Mouse (Mus musculus): ENCODE measurements around the gene Ptprk. TPM values are rescaled to one million over a fixed set of nuclear protein-coding genes. Genes with fewer than 3 reads are reported as not detected.

Gene Ptprk
- polyA plus RNA-seq, 1 experiment from 2014 or later = 29.4 TPM

- no peaks in the 10 kb centered on the region for H3K4me1 ChIP-seq (ENCODE audit: control insufficient read depth, insufficient read depth, low read depth, low read length)
- ATAC-seq = no peak
- H3K27me3 ChIP-seq (replicated peaks; ENCODE audit: control insufficient read depth, insufficient read depth, low read length) = no peaks in the 10 kb centered on the region
- H3K36me3 ChIP-seq (ENCODE audit: control insufficient read depth, insufficient read depth, low read length) = no peaks in the 10 kb centered on the region
- H3K9me3 ChIP-seq (ENCODE audit: control insufficient read depth, low read length) = no peaks in the 10 kb centered on the region
- no peak overlapping the region for H3K4me2 ChIP-seq (ENCODE audit: low read length)
- 73% methylated on average over 4 of the region's 4 CpGs for WGBS
- no peak overlapping the region for H3K9ac ChIP-seq (ENCODE audit: low read depth, low read length)
- H3K27ac ChIP-seq (ENCODE audit: low read depth, low read length) = no peak overlapping the region
- H3K4me3 ChIP-seq (ENCODE audit: low read length) = no peak overlapping the region
Measured at GRCm38 (mm10) chr10:28270273-28270672, 195.7 kb downstream of the Ptprk start.

- Histone ChIP-seq H3K27me3 (replicated peaks; ENCODE audit: control insufficient read depth, insufficient read depth, low read length) (no peaks in the 10 kb centered on the region), H3K4me3 (ENCODE audit: low read length) (no peak overlapping the region), H3K4me2 (ENCODE audit: low read length) (no peak overlapping the region), H3K9me3 (ENCODE audit: control insufficient read depth, low read length) (no peaks in the 10 kb centered on the region), H3K27ac (ENCODE audit: low read depth, low read length) (no peak overlapping the region), H3K36me3 (ENCODE audit: control insufficient read depth, insufficient read depth, low read length) (no peaks in the 10 kb centered on the region), H3K9ac (ENCODE audit: low read depth, low read length) (no peak overlapping the region), H3K4me1 (ENCODE audit: control insufficient read depth, insufficient read depth, low read depth, low read length) (no peaks in the 10 kb centered on the region)
- ATAC-seq = no peak
- 85% methylated on average over 8 of the region's 8 CpGs for WGBS
Measured at GRCm38 (mm10) chr10:28271729-28272606, 197.3 kb downstream of the Ptprk start.

GRCm38 (mm10) chr10:28278757-28279156 is 204.1 kb downstream of the Ptprk start:
- 100% methylated on average over 2 of the region's 2 CpGs for WGBS
- H3K4me1 ChIP-seq (ENCODE audit: control insufficient read depth, insufficient read depth, low read depth, low read length) = no peaks in the 10 kb centered on the region
- H3K27me3 ChIP-seq (replicated peaks; ENCODE audit: control insufficient read depth, insufficient read depth, low read length) = no peaks in the 10 kb centered on the region
- no peak for ATAC-seq
- no peaks in the 10 kb centered on the region for H3K9me3 ChIP-seq (ENCODE audit: control insufficient read depth, low read length)
- H3K36me3 ChIP-seq (ENCODE audit: control insufficient read depth, insufficient read depth, low read length) = no peaks in the 10 kb centered on the region
- no peak overlapping the region for H3K4me2 ChIP-seq (ENCODE audit: low read length)
- H3K27ac ChIP-seq (ENCODE audit: low read depth, low read length) = no peak overlapping the region
- no peak overlapping the region for H3K9ac ChIP-seq (ENCODE audit: low read depth, low read length)
- no peak overlapping the region for H3K4me3 ChIP-seq (ENCODE audit: low read length)

- no peak for ATAC-seq
- H3K36me3 ChIP-seq (ENCODE audit: control insufficient read depth, insufficient read depth, low read length) = no peaks in the 10 kb centered on the region
- no peaks in the 10 kb centered on the region for H3K4me1 ChIP-seq (ENCODE audit: control insufficient read depth, insufficient read depth, low read depth, low read length)
- H3K9ac ChIP-seq (ENCODE audit: low read depth, low read length) = no peak overlapping the region
- H3K9me3 ChIP-seq (ENCODE audit: control insufficient read depth, low read length) = no peaks in the 10 kb centered on the region
- H3K27ac ChIP-seq (ENCODE audit: low read depth, low read length) = no peak overlapping the region
- H3K4me2 ChIP-seq (ENCODE audit: low read length) = no peak overlapping the region
- 59% methylated on average over 1 of the region's 1 CpGs for WGBS
- no peaks in the 10 kb centered on the region for H3K27me3 ChIP-seq (replicated peaks; ENCODE audit: control insufficient read depth, insufficient read depth, low read length)
- H3K4me3 ChIP-seq (ENCODE audit: low read length) = no peak overlapping the region
Measured at GRCm38 (mm10) chr10:28297531-28297930, 222.9 kb downstream of the Ptprk start.

- H3K9me3 ChIP-seq (ENCODE audit: control insufficient read depth, low read length) = no peaks in the 10 kb centered on the region
- no peak overlapping the region for H3K4me3 ChIP-seq (ENCODE audit: low read length)
- no peak overlapping the region for H3K4me2 ChIP-seq (ENCODE audit: low read length)
- H3K27me3 ChIP-seq (replicated peaks; ENCODE audit: control insufficient read depth, insufficient read depth, low read length) = no peaks in the 10 kb centered on the region
- no peak for ATAC-seq
- H3K4me1 ChIP-seq (ENCODE audit: control insufficient read depth, insufficient read depth, low read depth, low read length) = no peaks in the 10 kb centered on the region
- H3K27ac ChIP-seq (ENCODE audit: low read depth, low read length) = no peak overlapping the region
- H3K9ac ChIP-seq (ENCODE audit: low read depth, low read length) = no peak overlapping the region
- no peaks in the 10 kb centered on the region for H3K36me3 ChIP-seq (ENCODE audit: control insufficient read depth, insufficient read depth, low read length)
- 77% methylated on average over 4 of the region's 4 CpGs for WGBS
Measured at GRCm38 (mm10) chr10:28299207-28299606, 224.6 kb downstream of the Ptprk start.

- Histone ChIP-seq H3K4me1 (ENCODE audit: control insufficient read depth, insufficient read depth, low read depth, low read length) (no peaks in the 10 kb centered on the region), H3K9ac (ENCODE audit: low read depth, low read length) (no peak overlapping the region), H3K36me3 (ENCODE audit: control insufficient read depth, insufficient read depth, low read length) (no peaks in the 10 kb centered on the region), H3K4me2 (ENCODE audit: low read length) (no peak overlapping the region), H3K27ac (ENCODE audit: low read depth, low read length) (no peak overlapping the region), H3K9me3 (ENCODE audit: control insufficient read depth, low read length) (no peaks in the 10 kb centered on the region), H3K27me3 (replicated peaks; ENCODE audit: control insufficient read depth, insufficient read depth, low read length) (no peaks in the 10 kb centered on the region), H3K4me3 (ENCODE audit: low read length) (no peak overlapping the region)
- no peak for ATAC-seq
Measured at GRCm38 (mm10) chr10:28303856-28304255, 229.2 kb downstream of the Ptprk start.

- H3K27me3 ChIP-seq (replicated peaks; ENCODE audit: control insufficient read depth, insufficient read depth, low read length) = no peaks in the 10 kb centered on the region
- H3K9me3 ChIP-seq (ENCODE audit: control insufficient read depth, low read length) = no peaks in the 10 kb centered on the region
- 90% methylated on average over 4 of the region's 4 CpGs for WGBS
- H3K36me3 ChIP-seq (ENCODE audit: control insufficient read depth, insufficient read depth, low read length) = no peaks in the 10 kb centered on the region
- ATAC-seq = no peak
- H3K27ac ChIP-seq (ENCODE audit: low read depth, low read length) = no peak overlapping the region
- no peaks in the 10 kb centered on the region for H3K4me1 ChIP-seq (ENCODE audit: control insufficient read depth, insufficient read depth, low read depth, low read length)
- no peak overlapping the region for H3K9ac ChIP-seq (ENCODE audit: low read depth, low read length)
- H3K4me3 ChIP-seq (ENCODE audit: low read length) = no peak overlapping the region
- no peak overlapping the region for H3K4me2 ChIP-seq (ENCODE audit: low read length)
Measured at GRCm38 (mm10) chr10:28304292-28304875, 229.8 kb downstream of the Ptprk start.

- Histone ChIP-seq H3K27ac (ENCODE audit: low read depth, low read length) (no peak overlapping the region), H3K27me3 (replicated peaks; ENCODE audit: control insufficient read depth, insufficient read depth, low read length) (no peaks in the 10 kb centered on the region), H3K9ac (ENCODE audit: low read depth, low read length) (no peak overlapping the region), H3K4me2 (ENCODE audit: low read length) (no peak overlapping the region), H3K36me3 (ENCODE audit: control insufficient read depth, insufficient read depth, low read length) (no peaks in the 10 kb centered on the region), H3K4me3 (ENCODE audit: low read length) (no peak overlapping the region), H3K4me1 (ENCODE audit: control insufficient read depth, insufficient read depth, low read depth, low read length) (no peaks in the 10 kb centered on the region), H3K9me3 (ENCODE audit: control insufficient read depth, low read length) (no peaks in the 10 kb centered on the region)
- ATAC-seq = peak; percentile 72; the same call in 1 of the 2 replicates
- WGBS = 52% methylated on average over 6 of the region's 6 CpGs
Measured at GRCm38 (mm10) chr10:28306451-28307086, 231.9 kb downstream of the Ptprk start.

- H3K27ac ChIP-seq (ENCODE audit: low read depth, low read length) = no peak overlapping the region
- H3K4me3 ChIP-seq (ENCODE audit: low read length) = no peak overlapping the region
- H3K36me3 ChIP-seq (ENCODE audit: control insufficient read depth, insufficient read depth, low read length) = no peaks in the 10 kb centered on the region
- H3K4me1 ChIP-seq (ENCODE audit: control insufficient read depth, insufficient read depth, low read depth, low read length) = no peaks in the 10 kb centered on the region
- no peak overlapping the region for H3K9ac ChIP-seq (ENCODE audit: low read depth, low read length)
- WGBS = 59% methylated on average over 1 of the region's 1 CpGs
- no peaks in the 10 kb centered on the region for H3K9me3 ChIP-seq (ENCODE audit: control insufficient read depth, low read length)
- H3K27me3 ChIP-seq (replicated peaks; ENCODE audit: control insufficient read depth, insufficient read depth, low read length) = no peaks in the 10 kb centered on the region
- no peak for ATAC-seq
- H3K4me2 ChIP-seq (ENCODE audit: low read length) = no peak overlapping the region
Measured at GRCm38 (mm10) chr10:28311369-28311768, 236.7 kb downstream of the Ptprk start.

Measured in hindbrain, embryonic 16.5 days (tissue).